8 mouse cellular contexts compared by ENCODE assay signal in genomic region chr6:72362132-72363028, GRCm38 (mm10). TPM values are rescaled to one million over a fixed set of nuclear protein-coding genes. Genes with fewer than 3 reads are reported as not detected.
DNase-seq lines count a peak whose midpoint lies in the region; ATAC-seq and TF ChIP-seq lines count a peak whose summit lies in the region.

No protein-coding gene starts in this region.

- peak overlapping the region; percentile 82 for H3K9ac ChIP-seq in kidney, embryonic 14.5 days (ENCODE audit: low read depth, low read length)
- peak overlapping the region; percentile 55 for H3K9ac ChIP-seq in limb, embryonic 15.5 days

- peak overlapping the region; percentile 64 for H3K27ac ChIP-seq in bone marrow macrophage, adult 2 months (ENCODE audit: insufficient read depth, low read depth, low read length)
- peak overlapping the region; percentile 58 for H3K27ac ChIP-seq in embryonic fibroblast, embryonic 13.5 days (ENCODE audit: insufficient read depth, low read length)
- H3K27ac ChIP-seq in kidney, embryonic 14.5 days (ENCODE audit: low read depth, low read length): peak overlapping the region; percentile 83
- H3K27ac ChIP-seq in limb, embryonic 15.5 days: peak overlapping the region; percentile 84

- peak overlapping the region; percentile 80 for H3K4me2 ChIP-seq in kidney, embryonic 14.5 days (replicated peaks; ENCODE audit: low read depth, low read length)
- H3K4me2 ChIP-seq in limb, embryonic 15.5 days: peak overlapping the region; percentile 72

- no peaks in the 10 kb centered on the region for H3K9me3 ChIP-seq in kidney, embryonic 14.5 days (ENCODE audit: control insufficient read depth, low read length)
- no peaks in the 10 kb centered on the region for H3K9me3 ChIP-seq in limb, embryonic 15.5 days

- ATAC-seq in kidney, embryonic 14.5 days (ENCODE audit: low FRiP score, low TSS enrichment): peak; percentile 98
- peak; percentile 97 for ATAC-seq in limb, embryonic 15.5 days (ENCODE audit: insufficient number of reproducible peaks, low FRiP score, low TSS enrichment, low read depth)

- under 1% methylated on average over 42 of the region's 42 CpGs for WGBS in kidney, embryonic 14.5 days
- under 1% methylated on average over 42 of the region's 42 CpGs for WGBS in limb, embryonic 15.5 days

- peak overlapping the region; percentile 91 for H3K4me3 ChIP-seq in bone marrow macrophage, adult 2 months (ENCODE audit: insufficient read depth, low read length)
- H3K4me3 ChIP-seq in embryonic fibroblast, embryonic 13.5 days (ENCODE audit: insufficient read depth, low read length): peak overlapping the region; percentile 84
- peak overlapping the region; percentile 79 for H3K4me3 ChIP-seq in kidney, embryonic 14.5 days (ENCODE audit: low read length)
- peak overlapping the region; percentile 59 for H3K4me3 ChIP-seq in limb, embryonic 15.5 days

- peak; percentile 65 for TF ChIP-seq CTCF in bone marrow macrophage, adult 2 months (IDR thresholded peaks at IDR 0.05; ENCODE audit: low read depth, low read length)
- no peak for TF ChIP-seq CTCF in embryonic fibroblast, embryonic 13.5 days (IDR thresholded peaks at IDR 0.05; ENCODE audit: borderline replicate concordance, insufficient read depth, low read length)

- DNase-seq in A20 (ENCODE audit: low read depth, low spot score): peak; percentile 90
- peak; percentile 98 to 99 for DNase-seq in heart, adult 9 months (ENCODE audit: low spot score in 2 of 2)
- DNase-seq in monocyte, adult 2 months (ENCODE audit: low read depth in 1 of 2, low spot score in 2 of 2): peak; percentile 88 to 90
- DNase-seq in spleen, postnatal 36 days (ENCODE audit: low spot score in 2 of 2): peak; percentile 98

- 0 out of 2 replicates have a peak, but pooled peaks have one; percentile 69 for TF ChIP-seq POLR2A in bone marrow macrophage, adult 2 months (IDR thresholded peaks at IDR 0.05; ENCODE audit: borderline replicate concordance, low read depth, low read length)
- peak; percentile 83 for TF ChIP-seq POLR2A in embryonic fibroblast, embryonic 13.5 days (IDR thresholded peaks at IDR 0.05; ENCODE audit: low read depth, low read length)

- peaks cover 10% of the 10 kb centered on the region for H3K4me1 ChIP-seq in bone marrow macrophage, adult 2 months (ENCODE audit: control insufficient read depth, insufficient read depth, low read length)
- H3K4me1 ChIP-seq in embryonic fibroblast, embryonic 13.5 days (ENCODE audit: control insufficient read depth, insufficient read depth, low read length): no peaks in the 10 kb centered on the region
- H3K4me1 ChIP-seq in kidney, embryonic 14.5 days (ENCODE audit: control insufficient read depth, insufficient read depth, low read length): peaks cover 20% of the 10 kb centered on the region
- peaks cover 27% of the 10 kb centered on the region for H3K4me1 ChIP-seq in limb, embryonic 15.5 days

- no peaks in the 10 kb centered on the region for H3K27me3 ChIP-seq in kidney, embryonic 14.5 days (ENCODE audit: control insufficient read depth, insufficient read depth, low read length)
- no peaks in the 10 kb centered on the region for H3K27me3 ChIP-seq in limb, embryonic 15.5 days

- H3K36me3 ChIP-seq in kidney, embryonic 14.5 days (ENCODE audit: control insufficient read depth, insufficient read depth, low read length): peaks cover 25% of the 10 kb centered on the region
- H3K36me3 ChIP-seq in limb, embryonic 15.5 days: peaks cover 28% of the 10 kb centered on the region

RNA-seq across cellular contexts. Expression of gene Rnf181, which starts 4.4 kb away (rescaled TPM):
- 97.4 and 105 TPM in 2 replicates for polyA plus RNA-seq in bone marrow macrophage, adult 2 months (2012; ENCODE audit: insufficient read depth, insufficient read length, missing spikeins)
- 80.0 and 99.9 TPM in 2 replicates for polyA plus RNA-seq in embryonic fibroblast, embryonic 13.5 days (2011; ENCODE audit: insufficient read length, low read depth, missing spikeins)
- 103 and 106 TPM in 2 replicates for polyA plus RNA-seq in kidney, embryonic 14.5 days (2014; fragmentation: Nextera tagmentation; extraction: Ambion mirVana)
- 97.2 and 99.0 TPM in 2 replicates for polyA plus RNA-seq in limb, embryonic 15.5 days (2015; fragmentation: Nextera tagmentation; extraction: Ambion mirVana)

RNA-seq across cellular contexts. Expression of gene Tmem150a, which starts 7.1 kb away (rescaled TPM):
- 3.0 and 3.6 TPM in 2 replicates for polyA plus RNA-seq in bone marrow macrophage, adult 2 months (2012; ENCODE audit: insufficient read depth, insufficient read length, missing spikeins)
- 35.5 and 47.6 TPM in 2 replicates for polyA plus RNA-seq in embryonic fibroblast, embryonic 13.5 days (2011; ENCODE audit: insufficient read length, low read depth, missing spikeins)
- polyA plus RNA-seq in kidney, embryonic 14.5 days (2014; fragmentation: Nextera tagmentation; extraction: Ambion mirVana): 18.3 and 18.7 TPM in 2 replicates
- 12.6 and 13.8 TPM in 2 replicates for polyA plus RNA-seq in limb, embryonic 15.5 days (2015; fragmentation: Nextera tagmentation; extraction: Ambion mirVana)

RNA-seq across cellular contexts. Expression of gene 0610030E20Rik, which starts 15.3 kb away (rescaled TPM):
- 33.9 and 36.5 TPM in 2 replicates for polyA plus RNA-seq in bone marrow macrophage, adult 2 months (2012; ENCODE audit: insufficient read depth, insufficient read length, missing spikeins)
- 11.3 and 14.5 TPM in 2 replicates for polyA plus RNA-seq in embryonic fibroblast, embryonic 13.5 days (2011; ENCODE audit: insufficient read length, low read depth, missing spikeins)
- 26.7 and 29.8 TPM in 2 replicates for polyA plus RNA-seq in kidney, embryonic 14.5 days (2014; fragmentation: Nextera tagmentation; extraction: Ambion mirVana)
- polyA plus RNA-seq in limb, embryonic 15.5 days (2015; fragmentation: Nextera tagmentation; extraction: Ambion mirVana): 28.7 and 30.3 TPM in 2 replicates

RNA-seq across cellular contexts. Expression of gene Usp39, which starts 17.4 kb away (rescaled TPM):
- polyA plus RNA-seq in bone marrow macrophage, adult 2 months (2012; ENCODE audit: insufficient read depth, insufficient read length, missing spikeins): 19.9 and 20.2 TPM in 2 replicates
- polyA plus RNA-seq in embryonic fibroblast, embryonic 13.5 days (2011; ENCODE audit: insufficient read length, low read depth, missing spikeins): 73.5 and 75.2 TPM in 2 replicates
- polyA plus RNA-seq in kidney, embryonic 14.5 days (2014; fragmentation: Nextera tagmentation; extraction: Ambion mirVana): 51.3 and 69.1 TPM in 2 replicates
- 34.0 and 38.2 TPM in 2 replicates for polyA plus RNA-seq in limb, embryonic 15.5 days (2015; fragmentation: Nextera tagmentation; extraction: Ambion mirVana)

RNA-seq across cellular contexts. Expression of gene Vamp5, which starts 17.9 kb away (rescaled TPM):
- 5.3 and 10.5 TPM in 2 replicates for polyA plus RNA-seq in bone marrow macrophage, adult 2 months (2012; ENCODE audit: insufficient read depth, insufficient read length, missing spikeins)
- 20.1 and 23.5 TPM in 2 replicates for polyA plus RNA-seq in embryonic fibroblast, embryonic 13.5 days (2011; ENCODE audit: insufficient read length, low read depth, missing spikeins)
- polyA plus RNA-seq in kidney, embryonic 14.5 days (2014; fragmentation: Nextera tagmentation; extraction: Ambion mirVana): 32.1 and 38.4 TPM in 2 replicates
- 20.5 and 22.2 TPM in 2 replicates for polyA plus RNA-seq in limb, embryonic 15.5 days (2015; fragmentation: Nextera tagmentation; extraction: Ambion mirVana)

Comparison
In these comparisons a context has a peak if more than half of its experiments do, and no peak if none do; other contexts are left out.
1. Peak in every context shown above with its lines: DNase-seq, ATAC-seq, H3K4me3 ChIP-seq and H3K27ac ChIP-seq.